In genomic region chr4:101246569-101246968, GRCm38 (mm10) we compare ENCODE assay signal across 1 mouse cellular context.
TF ChIP-seq lines count a peak whose summit lies in the region.

No protein-coding gene starts in this region.

TF ChIP-seq in MEL, 35 proteins besides CTCF, POLR2A, EP300 and RAD21 (continued from another document):
- TF ChIP-seq MAZ (IDR thresholded peaks at IDR 0.05; ENCODE audit: low read depth, low read length) (no peak), UBTF (IDR thresholded peaks at IDR 0.05; ENCODE audit: borderline replicate concordance, insufficient read depth, low read depth, low read length) (no peak), MAFK (IDR thresholded peaks at IDR 0.05; ENCODE audit: borderline replicate concordance, low read depth, low read length) (no peak), SMC3 (IDR thresholded peaks at IDR 0.05; ENCODE audit: low read depth, low read length) (no peak), TBP (IDR thresholded peaks at IDR 0.05; ENCODE audit: low read depth, low read length) (no peak), USF1 (IDR thresholded peaks at IDR 0.05; ENCODE audit: low read depth, low read length) (no peak), GATA1 (IDR thresholded peaks at IDR 0.05; ENCODE audit: low read depth, low read length) (peak; percentile 71), RCOR1 (IDR thresholded peaks at IDR 0.05; ENCODE audit: low read depth, low read length) (0 out of 2 replicates have a peak, but pooled peaks have one; percentile 14), KAT2A (conservative IDR thresholded peaks at IDR 0.05; ENCODE audit: low read depth, low read length) (no peak), MXI1 (IDR thresholded peaks at IDR 0.05; ENCODE audit: low read depth, low read length) (no peak), POLR2AphosphoS5 (IDR thresholded peaks at IDR 0.05; ENCODE audit: borderline replicate concordance, low read depth, low read length) (no peak), SIN3A (IDR thresholded peaks at IDR 0.05; ENCODE audit: low read length) (no peak), TCF12 (IDR thresholded peaks at IDR 0.05; ENCODE audit: low read depth, low read length) (peak; percentile 71), POLR2AphosphoS2 (IDR thresholded peaks at IDR 0.05; ENCODE audit: low read length) (no peak), ZC3H11A (IDR thresholded peaks at IDR 0.05; ENCODE audit: low read depth, low read length) (no peak), ELF1 (IDR thresholded peaks at IDR 0.05; ENCODE audit: low read depth, low read length) (no peak), ETS1 (IDR thresholded peaks at IDR 0.05; ENCODE audit: low read depth, low read length) (0 out of 2 replicates have a peak, but pooled peaks have one; percentile 25), MAX (IDR thresholded peaks at IDR 0.05; ENCODE audit: low read length) (no peak)
